Mouse (Mus musculus): ENCODE results near the gene C1qtnf6. TPM values are rescaled to one million over a fixed set of nuclear protein-coding genes. Genes with fewer than 3 reads are reported as not detected.

The C1qtnf6 gene
- 13.1 and 15.5 TPM in 2 replicates for polyA plus RNA-seq (2012; rRNA removed)

GRCm38 (mm10) chr15:78530671-78531450 lies at the start of gene C1qtnf6:
Gene C1qtnf6, minus strand, starts transcription at chr15:78531416.

GRCm38 (mm10) chr15:78572658-78573397 lies 41.6 kb upstream of the C1qtnf6 start, which contains the start of gene Rac2:
Gene Rac2, minus strand, starts transcription at chr15:78572783.

GRCm38 (mm10) chr15:78544561-78545001 lies 13.4 kb upstream of the C1qtnf6 start, which contains the start of gene Sstr3:
Gene Sstr3, minus strand, starts transcription at chr15:78544685.

GRCm38 (mm10) chr15:78494968-78495406 lies 36.2 kb downstream of the C1qtnf6 start, which contains the start of gene Il2rb:
Gene Il2rb, minus strand, starts transcription at chr15:78495271.

Other genes starting within 250 kb of the C1qtnf6 start
- 0.47 and 0.49 TPM in 2 replicates for gene Csf2rb2, start 225.7 kb downstream of the C1qtnf6 start, polyA plus RNA-seq (2012; rRNA removed)
- 0.49 and 0.58 TPM in 2 replicates for gene Csf2rb, start 205.7 kb downstream of the C1qtnf6 start, polyA plus RNA-seq (2012; rRNA removed)
- 0.05 and 0.14 TPM in 2 replicates for gene Tex33, start 135.5 kb downstream of the C1qtnf6 start, polyA plus RNA-seq (2012; rRNA removed)
- gene Tst, start 125.5 kb downstream of the C1qtnf6 start, polyA plus RNA-seq (2012; rRNA removed) = 25.6 and 30.7 TPM in 2 replicates
- 93.0 and 95.7 TPM in 2 replicates for gene Mpst, start 125.0 kb downstream of the C1qtnf6 start, polyA plus RNA-seq (2012; rRNA removed)
- 260 and 297 TPM in 2 replicates for gene Kctd17, start 102.9 kb downstream of the C1qtnf6 start, polyA plus RNA-seq (2012; rRNA removed)
- gene Tmprss6, start 62.8 kb downstream of the C1qtnf6 start, polyA plus RNA-seq (2012; rRNA removed) = 0.04 and 0.13 TPM in 2 replicates
- gene Il2rb, start 36.1 kb downstream of the C1qtnf6 start, polyA plus RNA-seq (2012; rRNA removed) = 0.11 and 0.17 TPM in 2 replicates
- gene Sstr3, start 13.3 kb upstream of the C1qtnf6 start, polyA plus RNA-seq (2012; rRNA removed) = 1.1 and 2.5 TPM in 2 replicates
- gene Rac2, start 41.4 kb upstream of the C1qtnf6 start, polyA plus RNA-seq (2012; rRNA removed) = 4.2 and 6.3 TPM in 2 replicates
- 3.4 and 4.3 TPM in 2 replicates for gene Cyth4, start 65.6 kb upstream of the C1qtnf6 start, polyA plus RNA-seq (2012; rRNA removed)
- 27.7 and 33.0 TPM in 2 replicates for gene Elfn2, start 187.4 kb upstream of the C1qtnf6 start, polyA plus RNA-seq (2012; rRNA removed)
- gene Mfng, start 242.1 kb upstream of the C1qtnf6 start, polyA plus RNA-seq (2012; rRNA removed) = 14.3 and 15.5 TPM in 2 replicates